Mouse (Mus musculus) c-Kit-negative CD71-positive TER-119-positive erythroid progenitor cells, embryonic 14.5 days (primary cell): ENCODE data around the gene Ak8.
A peak's percentile ranks its signal among the peaks of the same experiment; 100 is the strongest.

ENCODE experiments used
- DNase-seq: peaks from one replicate; pipeline ENCODE4 v3.0.0-alpha.2; 2013; ENCODE audit warnings: low read depth, low spot score

Ak8 gene

GRCm38 (mm10) chr2:28730676-28731075 lies 30.7 kb downstream of the Ak8 start:
- no peak for DNase-seq

DNA sequence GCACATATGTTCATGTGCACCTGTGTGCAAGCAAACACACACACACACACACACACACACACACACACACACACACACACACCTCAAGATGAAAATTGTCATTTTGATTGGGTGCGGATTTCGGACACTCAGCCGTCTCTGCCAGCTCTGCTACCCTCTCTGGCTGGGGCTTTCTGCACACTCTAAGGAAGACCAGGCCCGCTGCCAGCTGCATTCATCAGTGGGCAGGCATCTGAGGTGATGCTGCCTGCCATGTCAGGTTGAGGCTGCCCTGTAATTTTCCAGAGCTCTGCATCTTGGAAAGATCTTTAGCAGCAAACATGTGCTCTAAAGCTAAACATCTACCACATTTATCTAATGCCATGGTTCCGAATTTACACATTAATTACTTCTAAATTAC lies 37.1 kb downstream of the Ak8 start:
- DNase-seq, result no peak

- no peak for DNase-seq
These were observed 40.2 kb downstream of the Ak8 start for GRCm38 (mm10) chr2:28740159-28740558.

GRCm38 (mm10) chr2:28742701-28743100 lies 42.7 kb downstream of the Ak8 start:
- no peak for DNase-seq

GRCm38 (mm10) chr2:28746682-28747332 lies 46.8 kb downstream of the Ak8 start:
- DNase-seq, result no peak

- no peak for DNase-seq
These were observed 47.7 kb downstream of the Ak8 start for GRCm38 (mm10) chr2:28747705-28748104.

GRCm38 (mm10) chr2:28751186-28751585 lies 51.2 kb downstream of the Ak8 start:
- DNase-seq, result no peak

DNA sequence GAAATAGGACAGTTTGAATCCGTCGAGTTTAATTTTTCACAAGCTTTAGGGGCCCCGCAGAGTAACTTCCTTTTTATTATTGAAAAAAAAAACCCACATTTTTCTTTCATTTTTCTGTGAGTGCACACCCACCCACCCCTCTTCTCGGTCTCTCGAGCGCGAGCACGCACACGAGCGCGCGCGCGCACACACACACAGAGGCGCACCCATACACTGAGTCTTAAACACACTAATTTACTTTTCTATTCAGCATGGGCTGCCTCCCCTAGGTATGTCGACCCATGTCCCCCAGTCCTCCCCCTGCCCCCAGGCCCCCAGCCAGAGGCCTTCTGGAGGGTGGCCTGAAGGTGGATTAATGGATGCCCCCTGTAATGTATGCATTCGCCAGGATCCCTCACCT lies 51.7 kb downstream of the Ak8 start:
- DNase-seq, result no peak

DNA sequence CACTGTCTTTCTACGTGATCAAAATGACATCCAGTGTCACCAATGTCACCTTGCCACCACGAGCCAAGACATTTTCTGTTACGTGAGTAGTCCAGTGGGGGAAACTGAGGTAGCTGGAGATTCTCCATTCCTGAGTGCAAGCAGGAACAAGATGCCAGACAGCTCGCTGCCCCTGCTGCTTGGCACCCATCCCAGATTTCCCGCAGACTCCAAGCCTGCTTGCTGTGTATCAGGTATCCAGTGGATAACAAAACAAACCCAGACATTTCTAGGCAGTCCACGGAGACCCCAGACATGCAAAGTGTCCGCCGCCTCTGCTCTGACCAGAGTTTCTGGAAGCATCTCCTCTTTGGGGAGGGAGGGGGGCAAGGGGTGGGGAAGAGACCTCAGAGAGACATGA lies 52.4 kb downstream of the Ak8 start:
- no peak for DNase-seq

- peak; percentile 57 for DNase-seq
These were observed 55.5 kb downstream of the Ak8 start for GRCm38 (mm10) chr2:28755451-28755850.

- no peak for DNase-seq
These were observed 56.2 kb downstream of the Ak8 start for GRCm38 (mm10) chr2:28756201-28756600.

DNA sequence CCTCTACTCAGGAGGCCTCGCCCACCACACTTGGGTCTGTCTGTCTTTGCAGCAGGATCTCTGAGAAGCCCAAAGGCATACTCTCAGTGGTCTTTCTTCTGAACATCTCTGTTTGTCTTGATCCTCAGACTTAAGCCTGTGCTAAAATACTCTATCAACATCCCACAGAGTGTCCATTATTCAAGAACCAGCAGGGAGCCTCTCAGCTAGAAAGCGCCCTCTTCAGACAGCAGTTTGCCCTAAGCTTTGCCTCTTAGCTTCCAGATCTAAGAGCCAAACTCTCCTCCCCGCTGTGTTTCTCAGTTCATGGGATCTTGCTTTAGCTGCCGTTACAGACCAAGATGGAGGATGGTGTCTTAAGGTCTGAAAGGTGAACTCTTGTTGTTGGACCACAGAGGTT lies 59.5 kb downstream of the Ak8 start:
- DNase-seq, result no peak

DNA sequence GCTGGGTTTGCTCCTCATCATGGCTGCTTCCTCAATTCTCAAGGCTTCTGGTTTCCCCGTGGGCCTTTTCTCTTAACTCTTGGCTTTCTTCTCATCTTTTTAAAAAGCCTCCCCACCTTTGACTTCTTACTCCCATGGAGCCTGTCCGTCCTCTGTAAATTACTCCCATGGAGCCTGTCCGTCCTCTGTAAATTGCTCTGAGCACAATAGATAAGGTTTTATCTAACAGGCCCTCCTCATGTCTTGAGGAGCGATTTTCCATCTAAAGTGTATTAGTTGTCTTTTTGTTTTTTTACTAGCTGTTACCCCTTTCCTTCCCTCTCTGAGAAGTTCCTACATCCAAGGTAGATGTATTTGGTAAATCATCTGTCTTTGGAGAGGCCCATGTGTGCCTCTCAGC lies 66.6 kb downstream of the Ak8 start:
- no peak for DNase-seq

DNA sequence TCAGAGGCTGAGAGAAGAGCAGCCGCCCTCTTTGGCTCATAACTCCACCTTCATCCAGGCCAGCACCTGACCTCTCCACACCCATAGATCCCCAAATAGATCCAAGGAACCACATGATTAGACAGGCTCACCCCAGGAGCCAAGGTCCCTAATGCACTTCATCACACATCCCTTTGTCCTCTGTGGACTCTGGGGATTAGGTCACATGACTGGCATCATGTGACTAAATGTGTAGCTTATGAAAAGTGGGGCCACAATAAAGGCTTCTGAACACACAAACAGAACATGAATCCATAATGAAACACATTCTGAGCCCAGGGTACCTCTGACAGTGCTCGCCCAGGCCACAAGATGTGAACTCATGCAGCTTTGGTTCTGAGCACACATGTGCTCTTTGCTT lies 67.1 kb downstream of the Ak8 start:
- no peak for DNase-seq

DNA sequence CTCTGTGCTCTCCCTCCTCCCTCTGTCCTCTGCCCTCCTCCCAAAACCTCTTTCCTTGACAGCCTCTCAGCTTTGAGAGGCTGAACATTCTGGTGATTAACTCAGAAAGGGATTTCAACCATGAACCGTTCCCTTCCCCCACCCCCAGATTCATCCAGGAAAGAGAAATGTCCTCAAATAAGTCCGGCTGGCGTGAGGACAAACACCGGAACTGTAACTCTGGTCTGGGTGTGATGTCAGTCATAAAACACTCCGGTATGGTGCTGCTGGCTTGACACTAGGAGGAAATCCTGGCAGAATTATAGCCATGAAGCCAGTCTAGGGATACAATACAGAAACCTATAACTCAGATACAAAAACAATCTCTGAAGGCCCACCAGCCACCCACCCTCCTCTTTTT lies 70.7 kb downstream of the Ak8 start:
- DNase-seq, result no peak

DNA sequence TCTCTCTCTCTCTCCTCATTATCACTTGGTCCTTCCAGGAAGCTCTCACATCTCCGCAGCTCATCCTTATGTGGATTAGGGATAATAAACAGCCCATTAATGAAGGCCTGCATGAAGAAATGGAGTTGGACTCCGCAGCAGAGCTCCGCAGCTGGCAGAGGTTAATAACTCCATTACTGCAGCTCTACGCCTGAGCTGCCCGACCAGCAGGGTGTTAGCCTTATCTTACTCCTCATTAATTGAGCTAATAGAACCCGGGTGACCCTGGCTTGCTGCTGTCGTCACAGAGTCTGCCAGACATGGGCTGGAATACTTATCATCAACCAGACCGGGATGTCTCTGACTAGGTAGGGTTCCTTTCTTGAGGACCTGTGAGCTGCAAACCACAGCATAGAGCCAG lies 74.1 kb downstream of the Ak8 start:
- DNase-seq, result no peak

DNA sequence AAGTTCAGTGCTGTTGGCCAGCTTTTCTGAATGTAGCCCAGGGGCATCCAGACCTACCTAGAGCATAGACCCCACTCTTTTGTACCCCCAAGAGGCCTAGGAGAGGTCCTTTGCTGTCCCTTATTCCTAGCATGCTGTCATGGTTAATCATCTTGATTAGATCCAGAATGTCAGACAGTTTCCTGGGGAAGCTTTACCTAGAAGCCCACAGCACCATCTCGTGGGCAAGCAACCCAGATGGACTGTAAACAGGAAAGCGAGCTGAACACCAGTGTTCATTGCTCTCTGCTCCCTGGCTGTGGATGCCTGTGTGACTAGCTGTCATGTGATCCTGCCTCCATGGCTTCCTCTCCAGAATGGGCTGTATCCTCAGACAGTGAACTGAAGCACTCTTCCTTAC lies 76.8 kb downstream of the Ak8 start:
- DNase-seq, result no peak

- no peak for DNase-seq
These were observed 80.2 kb downstream of the Ak8 start for GRCm38 (mm10) chr2:28780001-28780782.

- DNase-seq, result no peak
These were observed 81.3 kb downstream of the Ak8 start for GRCm38 (mm10) chr2:28781310-28781709.

DNA sequence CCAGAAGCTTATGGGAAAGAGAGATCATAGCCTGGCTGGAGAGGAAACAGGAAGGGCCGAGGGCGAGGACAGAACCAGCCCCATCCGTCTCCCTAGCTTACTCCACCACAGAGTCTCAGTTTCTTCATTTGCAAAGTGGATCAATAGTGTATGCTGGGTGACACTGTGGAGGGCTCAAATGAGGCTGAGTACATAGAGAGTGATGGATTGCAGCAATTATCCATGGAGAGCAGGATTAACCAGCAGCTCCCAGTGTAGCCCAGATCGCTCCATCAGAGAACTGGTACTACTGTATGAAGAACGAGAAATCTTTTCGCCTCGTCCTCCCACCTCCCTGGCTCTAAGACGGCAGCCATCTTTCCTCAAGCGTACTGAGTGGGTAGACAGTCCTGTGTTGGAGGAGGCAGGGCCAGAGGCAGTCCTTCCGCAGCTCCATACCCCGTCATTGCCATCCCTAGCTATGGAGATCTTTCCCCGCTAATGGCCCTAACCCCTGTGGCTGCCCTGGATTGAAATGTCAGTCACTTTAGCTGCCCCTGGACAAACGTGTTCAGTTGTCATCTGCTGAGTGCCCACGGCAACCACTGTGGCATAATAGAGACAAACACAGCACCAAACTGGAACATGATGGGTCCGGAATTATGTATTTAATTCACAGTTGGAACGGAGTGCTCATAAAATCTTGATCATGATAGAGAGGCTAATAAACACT lies 86.5 kb downstream of the Ak8 start:
- DNase-seq, result no peak

DNA sequence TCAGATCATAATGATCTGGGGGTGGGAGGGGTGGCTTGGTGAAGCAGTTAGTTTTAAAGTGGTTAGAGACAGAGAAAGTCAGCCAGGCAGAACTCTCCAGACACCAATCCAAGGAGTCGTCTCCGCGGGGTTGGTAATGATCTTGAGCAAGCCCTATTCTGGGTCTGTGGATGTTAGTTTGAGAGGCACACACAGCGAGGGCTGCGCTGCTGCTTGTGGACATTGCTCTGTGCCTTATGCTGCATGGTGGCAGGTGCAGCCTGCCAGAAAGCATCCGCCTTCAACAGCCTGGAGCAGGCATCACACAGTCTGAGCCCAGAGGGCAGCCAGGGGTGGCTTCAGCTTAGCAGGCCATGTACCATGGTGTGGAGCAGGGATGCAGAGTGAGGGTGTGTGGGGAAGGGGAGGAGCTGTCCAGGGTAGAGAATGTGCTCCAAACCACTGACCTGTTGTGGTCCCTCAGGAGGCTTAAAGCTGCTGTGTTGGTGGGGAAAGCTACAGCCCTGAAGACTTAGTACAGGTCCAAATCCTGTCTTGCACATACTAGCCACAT lies 87.2 kb downstream of the Ak8 start:
- no peak for DNase-seq

- DNase-seq, result no peak
These were observed 93.1 kb downstream of the Ak8 start for GRCm38 (mm10) chr2:28792931-28793610.
